Mouse (Mus musculus): Measurements from ENCODE around the gene Fam209.

The Fam209 gene

DNA sequence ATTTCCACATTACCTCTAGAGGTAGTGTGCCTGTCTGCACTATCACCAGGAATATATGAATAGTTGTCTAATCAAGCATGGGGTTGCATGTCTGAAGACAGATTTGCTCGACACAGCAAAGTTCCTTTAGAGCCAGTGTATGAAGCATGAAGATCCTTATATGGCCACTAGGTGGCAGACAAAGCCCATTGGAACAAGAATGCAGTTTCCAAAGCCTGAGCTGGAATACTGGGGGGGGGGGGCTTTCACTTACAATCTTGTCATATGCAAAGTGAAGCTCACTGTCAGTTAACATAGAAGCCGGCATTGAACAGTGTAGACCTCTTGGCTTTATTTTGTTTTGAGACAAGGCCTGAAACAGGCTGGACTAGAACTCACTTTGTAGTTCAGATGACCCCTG lies 5.5 kb downstream of the Fam209 start:
- peak; percentile 36 to 63 for DNase-seq

DNA sequence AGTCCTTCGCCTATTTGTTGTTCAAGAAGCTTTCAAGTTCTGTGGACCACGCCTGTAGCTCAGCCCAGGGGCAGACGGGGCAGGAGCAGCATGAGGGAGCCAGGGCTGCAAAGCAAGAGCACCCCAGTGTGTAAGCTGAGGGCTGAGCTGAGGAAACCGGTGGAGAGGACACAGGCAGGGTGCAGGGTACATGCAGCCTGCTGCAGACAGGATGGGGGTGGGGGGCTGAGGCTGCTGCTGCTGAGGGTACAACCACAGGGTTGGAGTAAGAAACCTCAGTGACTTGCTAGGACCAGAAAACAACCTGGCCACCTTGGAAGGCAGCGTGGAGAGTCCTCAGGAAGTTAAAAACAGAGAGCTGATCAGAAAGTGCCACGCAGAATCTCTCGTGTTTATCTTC lies 8.0 kb downstream of the Fam209 start:
- DNase-seq: no peak

DNA sequence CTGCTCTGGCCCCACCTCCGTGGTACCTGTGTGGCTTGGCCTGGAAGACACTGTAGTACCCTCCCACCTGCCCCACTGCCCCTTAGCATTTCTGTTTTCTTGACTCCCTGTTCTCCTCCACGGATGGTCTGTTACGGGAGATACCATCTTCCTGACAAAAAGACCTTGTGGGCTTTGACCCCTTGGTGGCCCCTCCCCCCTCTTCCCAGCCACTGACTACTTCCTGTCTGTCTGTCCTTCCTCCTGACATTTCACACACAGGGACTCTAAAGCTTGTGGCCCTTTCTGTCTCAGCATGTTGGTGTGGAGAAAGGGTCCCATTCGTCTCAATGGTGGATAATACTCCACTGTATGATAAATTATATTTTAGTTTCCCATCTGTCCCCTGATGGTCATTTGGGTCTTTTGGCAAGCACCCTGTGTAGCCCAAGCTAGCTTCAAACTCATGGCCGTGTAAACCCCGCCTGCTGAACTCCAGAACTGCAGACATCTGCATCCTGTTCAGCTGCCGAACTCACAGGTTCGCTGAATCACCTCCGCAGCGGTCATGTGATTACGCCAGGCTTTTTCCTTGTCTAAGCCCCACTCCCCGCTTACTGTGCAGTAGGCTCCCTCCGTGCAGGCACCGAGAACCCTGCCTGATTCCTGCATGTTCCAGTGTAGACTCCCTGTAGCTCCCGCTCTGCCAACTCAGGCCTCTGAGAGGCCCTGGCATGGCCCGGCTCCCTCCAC lies 9.5 kb downstream of the Fam209 start:
- DNase-seq: no peak

DNA sequence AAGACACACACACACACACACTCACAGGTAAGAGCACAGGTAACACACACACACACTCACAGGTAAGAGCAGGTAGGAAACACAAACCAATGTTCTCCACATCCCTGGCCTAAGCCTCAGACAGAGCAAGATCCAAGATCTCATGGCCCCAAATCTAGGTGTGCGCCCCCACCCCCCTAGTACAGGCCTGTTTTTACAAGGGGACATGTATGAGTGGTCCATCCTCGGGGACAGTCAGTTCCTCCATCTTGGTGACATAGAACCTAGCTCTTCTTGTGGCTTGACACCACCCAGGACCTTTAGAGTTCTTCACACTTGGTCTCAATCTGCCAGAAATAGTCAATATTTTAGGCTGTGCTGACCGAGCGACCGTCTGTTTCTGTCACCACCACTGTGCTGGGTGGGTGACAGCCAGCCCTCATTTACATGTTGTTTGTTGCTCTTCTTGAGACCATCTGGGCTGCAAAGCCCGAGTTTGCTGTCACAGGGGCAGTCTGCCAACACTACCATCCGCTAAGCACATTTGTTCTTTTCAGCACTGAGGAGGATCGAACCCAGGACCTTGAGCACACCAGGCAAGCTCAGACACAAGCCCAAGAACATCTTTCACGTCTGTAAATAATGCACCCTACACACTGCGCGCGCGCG lies 11.6 kb downstream of the Fam209 start:
- no peak for DNase-seq

DNA sequence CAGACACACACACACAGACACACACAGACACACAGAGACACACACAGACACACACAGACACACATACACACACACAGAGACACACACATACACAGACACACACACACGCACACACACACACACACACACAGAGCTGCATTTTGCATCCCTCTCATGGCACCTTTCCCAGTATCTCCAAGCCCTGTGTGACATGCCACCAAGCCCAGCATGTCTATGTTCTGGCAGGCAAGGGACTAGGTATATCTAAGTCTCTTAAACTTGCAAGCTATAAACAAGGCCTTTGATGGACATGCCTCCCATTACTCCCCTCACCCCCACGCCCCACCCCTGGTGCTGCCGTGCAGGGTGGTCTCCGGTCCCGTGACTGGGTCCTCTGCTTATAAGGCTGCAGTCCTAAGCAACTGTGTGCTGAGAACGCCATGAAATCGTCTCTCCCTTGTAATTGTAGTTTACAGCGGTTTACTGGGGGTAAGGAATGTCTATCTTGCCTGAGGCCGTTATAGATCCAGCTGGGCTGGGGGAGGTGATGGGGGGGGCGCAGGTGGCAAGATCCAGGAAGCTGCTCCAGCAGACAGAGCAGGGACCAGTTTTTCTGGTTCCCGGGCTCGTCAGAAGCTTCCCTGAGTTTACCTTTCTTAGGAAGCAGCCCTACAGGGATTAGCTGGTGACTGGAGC lies 12.5 kb downstream of the Fam209 start:
- DNase-seq: no peak

DNA sequence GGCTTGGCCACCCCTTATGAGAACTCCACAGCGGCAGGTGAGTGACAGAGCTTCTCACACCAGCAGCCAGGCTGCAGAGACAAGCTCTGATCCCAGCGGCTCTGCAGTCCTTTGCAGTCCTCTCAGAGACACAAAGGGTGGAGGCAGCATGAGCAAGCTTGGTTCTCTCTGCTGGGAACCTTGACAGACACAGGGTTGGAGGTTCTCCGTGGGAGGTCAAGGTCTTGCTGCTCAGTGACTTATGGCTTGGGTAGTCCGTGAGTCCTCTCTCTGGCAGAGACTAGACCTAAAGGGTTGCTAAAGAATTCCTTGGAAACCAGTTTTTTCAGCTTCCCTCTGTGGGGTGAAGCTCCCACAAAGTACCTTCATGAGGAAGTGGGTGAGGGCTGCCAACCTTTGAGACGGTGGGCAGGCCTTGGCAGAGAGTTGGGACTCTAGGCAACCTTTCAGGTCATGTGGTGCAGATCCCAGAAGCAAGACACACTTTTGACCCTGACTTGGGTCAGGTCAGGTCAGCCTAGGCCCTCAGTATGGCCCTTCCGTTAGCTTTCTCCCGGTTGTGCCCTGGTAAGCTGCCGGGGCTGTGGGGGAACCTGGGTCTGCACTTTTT lies 24.5 kb downstream of the Fam209 start:
- no peak for DNase-seq

DNA sequence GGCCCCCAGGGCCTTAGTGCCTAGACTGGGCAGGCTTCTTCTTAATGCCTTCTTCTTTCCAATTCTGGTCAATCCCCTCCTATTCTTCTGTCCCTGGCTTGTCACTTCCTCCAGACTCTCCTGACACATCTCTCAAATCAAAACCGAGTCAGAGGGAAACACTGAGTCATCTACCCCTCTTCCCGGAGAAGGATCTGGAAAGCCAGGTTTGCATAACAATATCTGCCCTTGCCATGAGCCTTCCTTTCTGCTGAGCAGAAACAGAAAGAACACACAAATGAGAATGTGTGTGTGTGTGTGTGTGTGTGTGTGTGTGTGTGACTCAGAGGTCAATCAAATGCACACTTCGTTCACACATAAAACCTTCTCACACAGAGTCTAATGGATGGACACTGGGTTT lies 26.5 kb downstream of the Fam209 start:
- no peak for DNase-seq

DNA sequence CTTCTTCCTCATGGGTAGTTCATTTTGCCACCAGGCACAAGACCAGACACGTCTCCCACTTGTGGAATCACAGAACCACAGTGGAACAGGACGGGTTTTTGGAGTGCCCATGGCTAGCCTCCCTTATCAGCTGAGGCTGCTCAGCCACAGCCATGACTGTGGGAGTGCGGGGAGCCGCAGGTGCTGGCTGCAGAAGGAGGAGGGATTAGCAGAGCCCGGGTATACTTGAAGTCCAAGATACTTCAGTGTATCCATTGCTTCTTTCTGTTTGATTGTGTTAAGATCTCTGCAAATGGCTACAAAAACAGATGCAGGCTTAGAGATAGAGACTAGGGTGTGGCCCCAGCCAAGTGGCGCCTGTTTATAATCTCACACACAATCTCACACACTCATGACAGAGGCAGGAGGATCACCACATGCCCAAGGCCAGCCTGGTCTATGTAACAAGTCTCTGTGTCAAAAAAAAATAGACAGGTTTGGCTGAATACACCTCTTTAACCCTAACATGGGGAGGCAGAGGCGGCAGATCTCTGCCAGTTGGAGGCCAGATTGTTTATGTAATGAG lies 28.5 kb downstream of the Fam209 start:
- no peak for DNase-seq

DNA sequence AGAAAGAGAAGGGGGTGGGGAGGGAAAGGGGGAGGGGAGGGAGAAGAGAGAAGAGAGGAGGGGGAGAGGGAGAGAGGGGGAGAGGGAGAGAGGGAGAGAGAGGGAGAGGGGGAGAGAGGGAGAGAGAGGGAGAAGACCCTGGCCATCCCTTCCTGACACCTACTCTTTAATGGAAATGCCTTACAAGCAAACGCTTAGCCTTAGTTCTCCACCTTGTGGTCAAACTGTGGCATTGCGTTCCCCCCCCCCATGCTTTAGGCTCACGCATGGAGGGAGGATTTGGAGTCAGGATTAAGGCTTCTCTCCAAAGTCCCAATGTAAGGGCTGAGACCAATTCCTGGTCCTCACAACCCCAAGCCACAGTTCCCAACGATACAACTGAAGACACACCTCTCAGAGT lies 29.0 kb downstream of the Fam209 start:
- peak; percentile 59 to 60 for DNase-seq

DNA sequence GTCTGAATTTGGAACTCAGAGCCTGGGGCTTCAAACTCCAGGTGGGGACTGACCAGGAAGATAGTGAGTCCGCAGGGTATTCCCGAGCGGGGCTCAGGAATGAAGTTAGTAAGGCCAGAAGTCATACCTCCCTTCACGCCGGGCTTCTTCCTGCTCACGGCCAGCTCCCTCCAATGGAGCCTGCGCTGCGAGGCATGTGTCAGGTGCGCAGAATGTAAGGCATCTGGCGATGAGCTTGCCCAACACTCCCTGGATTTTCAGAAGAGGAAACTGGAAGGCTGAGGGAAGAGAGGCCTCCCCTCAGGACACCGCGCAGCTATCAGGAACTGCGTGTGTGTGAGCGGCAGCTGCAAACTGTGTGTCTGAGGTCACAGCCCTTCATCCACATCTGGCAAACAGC lies 29.8 kb downstream of the Fam209 start:
- no peak for DNase-seq

DNA sequence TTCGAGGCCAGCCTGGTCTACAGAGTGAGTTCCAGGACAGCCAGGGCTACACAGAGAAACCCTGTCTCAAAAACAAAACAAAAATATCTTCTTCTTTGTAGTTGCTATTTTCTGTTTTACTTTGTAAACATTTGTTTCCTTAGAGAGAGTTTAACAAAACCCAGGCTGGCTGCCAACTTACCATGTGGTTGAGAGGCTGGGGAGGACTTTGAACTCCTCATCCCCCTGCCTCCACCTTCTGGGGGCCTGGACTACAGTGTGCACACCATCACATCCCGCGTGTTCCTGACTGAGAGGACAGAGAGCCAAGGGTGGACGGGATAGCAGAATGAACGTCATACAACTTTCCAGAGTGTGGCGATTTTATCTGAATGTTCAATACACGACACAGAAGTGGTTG lies 33.8 kb downstream of the Fam209 start:
- DNase-seq: peak; percentile 17 to 41

DNA sequence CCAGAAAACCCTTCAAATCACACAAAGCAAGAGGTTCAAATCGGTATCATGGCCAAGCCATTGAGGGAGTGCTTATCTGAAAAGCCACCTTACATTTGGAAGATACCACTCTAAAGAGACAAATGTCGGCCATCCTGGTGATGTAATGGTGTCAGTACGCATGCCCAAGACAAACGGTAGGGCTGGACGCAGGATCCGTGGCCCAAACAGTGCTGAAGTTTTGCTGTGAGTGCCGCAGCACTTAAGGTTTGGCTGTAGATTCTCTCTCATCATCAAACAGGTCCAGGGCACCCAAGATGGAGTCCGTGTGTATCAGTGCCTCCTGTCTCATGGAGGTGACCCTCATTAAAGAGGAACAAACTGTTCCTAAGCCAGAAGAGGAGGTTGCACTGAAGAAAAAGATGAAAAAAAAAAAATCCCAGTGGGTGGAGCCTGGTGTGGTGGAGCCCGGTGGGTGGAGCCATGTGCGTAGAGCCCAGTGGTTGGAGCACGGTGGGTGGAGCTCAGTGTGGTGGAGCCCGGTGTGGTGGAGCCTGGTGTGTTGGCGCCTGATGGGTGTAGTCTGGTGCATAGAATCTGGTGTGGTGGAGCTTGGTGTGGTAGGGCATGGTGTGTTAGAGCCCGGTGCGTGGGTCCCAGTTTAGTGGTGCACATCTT lies 37.9 kb downstream of the Fam209 start:
- no peak for DNase-seq

DNA sequence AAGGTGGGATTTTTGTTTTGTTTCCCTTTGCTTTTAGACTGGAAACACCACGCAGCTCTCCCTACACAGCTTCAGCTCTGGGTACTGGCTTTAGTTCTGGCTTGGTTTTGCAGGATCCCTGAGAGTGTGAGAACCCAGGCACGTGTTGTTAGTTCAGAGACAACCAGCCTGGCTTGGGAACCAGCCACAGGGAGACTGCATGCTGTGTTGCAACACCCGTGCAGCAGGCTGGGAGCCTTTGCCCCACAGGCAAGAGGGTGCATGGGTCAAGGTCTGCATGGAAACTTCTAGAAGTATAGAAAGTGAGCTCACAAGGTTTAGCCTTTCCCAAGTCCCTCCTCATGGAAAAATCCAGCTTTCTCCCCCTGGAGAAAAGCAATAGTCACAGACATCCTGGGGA lies 38.6 kb downstream of the Fam209 start:
- DNase-seq: no peak

DNA sequence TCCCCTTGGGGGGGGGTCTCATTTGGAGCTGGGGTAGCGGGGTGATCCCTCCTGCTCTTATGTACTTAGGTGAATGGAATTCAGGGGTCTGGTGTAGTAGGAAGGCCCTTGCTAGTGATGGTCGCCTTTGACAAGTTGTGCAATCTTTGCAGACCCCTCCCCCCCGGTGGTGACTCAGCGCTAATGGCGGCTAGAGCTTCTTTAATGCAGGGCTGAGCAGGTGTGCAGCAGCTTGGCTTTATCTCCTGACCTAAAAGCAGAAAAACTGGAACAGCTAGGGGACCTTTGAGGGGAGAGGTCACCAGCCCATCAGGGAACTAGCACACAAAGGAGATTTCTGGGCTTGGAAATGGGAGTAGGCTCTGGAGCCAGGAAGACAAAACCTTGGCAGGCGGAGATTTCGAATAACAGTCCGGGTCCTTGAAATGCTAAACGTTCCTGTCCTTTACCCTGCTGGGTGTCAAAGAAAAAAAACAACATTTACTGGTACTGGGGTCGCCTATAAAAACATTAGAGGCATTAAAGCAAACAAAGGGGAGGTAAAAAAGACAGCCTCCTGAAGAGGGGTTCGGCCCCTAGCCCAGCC lies 44.2 kb downstream of the Fam209 start:
- no peak for DNase-seq

DNA sequence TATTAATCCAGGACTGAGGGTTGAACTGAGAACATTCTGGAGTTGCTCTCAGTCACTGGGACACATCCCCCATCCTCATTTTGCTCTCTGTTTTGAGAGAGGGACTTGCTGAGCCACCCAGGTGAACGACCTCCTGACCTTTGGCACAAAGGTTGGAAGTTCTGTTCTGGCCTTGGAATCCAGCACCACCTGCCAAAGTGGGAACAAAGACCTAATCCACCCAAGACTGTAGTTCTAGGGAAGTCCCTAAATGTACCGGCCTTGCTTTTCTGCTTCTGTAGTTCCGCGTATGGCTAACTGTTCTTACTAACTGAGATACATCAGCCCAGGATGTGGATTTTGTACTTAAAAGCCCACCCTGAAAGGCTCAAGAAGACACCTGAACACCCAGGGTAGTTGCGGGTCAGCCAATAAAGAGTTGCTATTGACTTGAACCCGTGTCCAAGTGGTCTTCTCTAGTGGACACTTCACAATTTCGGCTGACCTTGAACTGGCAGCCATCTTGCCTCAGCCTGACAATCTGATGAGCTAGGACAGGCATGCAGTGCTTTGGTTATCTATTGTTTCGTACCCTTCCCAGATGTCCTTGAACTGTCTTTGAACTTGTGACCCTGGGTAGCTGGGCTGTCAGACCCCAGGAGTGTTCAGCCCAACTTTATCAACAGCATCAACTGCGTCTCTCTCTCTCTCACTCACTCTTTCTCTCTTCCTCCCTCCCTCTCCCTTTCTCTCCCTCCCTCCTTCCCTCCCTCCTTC lies 48.5 kb downstream of the Fam209 start:
- DNase-seq: no peak

DNA sequence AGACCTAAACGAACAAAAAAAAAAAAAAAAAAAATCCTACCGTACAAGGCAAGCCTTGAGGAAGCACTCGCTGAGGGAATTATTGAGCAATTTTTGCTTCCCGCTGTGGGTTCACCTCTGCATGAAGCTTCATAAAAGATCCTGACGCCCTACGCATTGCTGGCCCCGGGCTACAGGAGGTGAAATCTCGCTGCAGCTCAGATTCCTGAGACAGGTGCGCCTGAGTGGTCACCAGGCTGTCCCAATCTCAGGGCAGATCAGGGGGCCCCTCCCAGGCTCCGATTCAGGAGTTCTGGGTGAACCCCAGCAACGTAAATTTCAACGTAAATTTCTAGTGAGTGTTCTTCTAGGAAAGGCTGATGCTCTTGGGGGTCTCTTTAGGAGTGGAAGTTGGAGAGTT lies 50.2 kb downstream of the Fam209 start:
- DNase-seq: no peak

Data from kidney, postnatal 4 days (tissue).